Mouse (Mus musculus) gastrocnemius, postnatal 25 days (tissue): ENCODE data around the gene Prmt6. TPM values are rescaled to one million over a fixed set of nuclear protein-coding genes. Genes with fewer than 3 reads are reported as not detected.

ENCODE experiments used
- DNase-seq: peaks from one replicate; pipeline ENCODE4 v3.0.0; 2022
- long read RNA-seq, 2 experiments: library from polyadenylated mRNA; stranded (forward); transcript quantifications; one replicate each; pipeline ENCODE4 v2.0.0; 2021
- total RNA-seq, 2 experiments: library from RNA; stranded (reverse); gene quantifications; 1 replicate in 1 of 2; 2 replicates in 1 of 2; pipeline ENCODE4 v1.2.3; 2021

The Prmt6 gene
- total RNA-seq = 1 to 10 TPM; 2.4 to 2.5 TPM
- long read RNA-seq, experiment 1, partial matches to known transcripts = 0 of 9 reads
- long read RNA-seq, experiment 1, other reads (novel, unspliced or antisense) = 1 of 9 reads
- long read RNA-seq, experiment 2, partial matches to known transcripts = 0 of 2 reads
- long read RNA-seq, experiment 2, other reads (novel, unspliced or antisense) = 0 of 2 reads

DNA sequence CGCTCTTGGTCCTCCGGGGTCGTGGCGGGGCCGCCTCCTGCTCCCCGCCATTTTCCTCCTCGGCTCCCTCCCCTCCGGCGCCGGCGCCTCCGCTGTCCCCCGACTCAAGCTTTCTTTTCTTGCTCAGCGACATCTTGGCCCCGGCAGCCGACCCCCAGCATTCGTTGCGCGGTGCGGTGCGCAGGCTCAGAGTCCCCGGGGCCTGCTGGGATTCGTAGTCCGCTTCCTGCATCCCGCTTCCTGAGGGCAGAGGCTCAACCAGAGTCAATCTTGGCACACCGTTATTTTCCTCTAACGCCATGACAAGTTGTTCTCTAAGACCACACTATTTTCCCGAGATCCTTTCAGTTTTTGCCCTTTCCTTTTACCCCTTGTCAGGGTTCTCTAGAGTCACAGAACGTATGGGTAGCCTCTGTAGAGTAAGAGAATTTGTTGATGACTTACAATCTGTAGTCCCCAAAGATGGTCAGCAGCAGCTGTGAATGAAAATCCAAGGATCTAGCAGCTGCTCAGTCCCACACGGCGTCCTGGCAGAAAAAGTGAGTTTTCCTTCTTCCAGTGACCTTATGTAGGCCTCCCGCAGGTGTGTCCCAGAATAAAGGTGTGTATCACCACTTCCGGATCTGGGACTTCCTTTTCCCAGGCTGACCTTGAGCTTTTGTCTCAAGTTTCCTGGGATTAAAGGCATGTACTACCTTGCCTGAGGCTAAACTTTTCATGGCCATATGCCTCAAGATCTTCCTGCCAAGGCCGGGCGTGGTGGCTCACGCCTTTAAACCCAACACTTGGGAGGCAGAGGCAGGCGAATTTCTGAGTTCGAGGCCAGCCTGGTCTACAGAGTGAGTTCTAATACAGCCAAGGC, at the start of gene Prmt6:
TSS of gene Prmt6 (minus strand) at position 160 of the 862 bp plus-strand sequence.
- peak; percentile 86 for DNase-seq

GRCm38 (mm10) chr3:110290485-110291045, 39.8 kb upstream of the Prmt6 start:
- no peak for DNase-seq

- no peak for DNase-seq
Measured at GRCm38 (mm10) chr3:110282651-110283050, 31.9 kb upstream of the Prmt6 start.

DNA sequence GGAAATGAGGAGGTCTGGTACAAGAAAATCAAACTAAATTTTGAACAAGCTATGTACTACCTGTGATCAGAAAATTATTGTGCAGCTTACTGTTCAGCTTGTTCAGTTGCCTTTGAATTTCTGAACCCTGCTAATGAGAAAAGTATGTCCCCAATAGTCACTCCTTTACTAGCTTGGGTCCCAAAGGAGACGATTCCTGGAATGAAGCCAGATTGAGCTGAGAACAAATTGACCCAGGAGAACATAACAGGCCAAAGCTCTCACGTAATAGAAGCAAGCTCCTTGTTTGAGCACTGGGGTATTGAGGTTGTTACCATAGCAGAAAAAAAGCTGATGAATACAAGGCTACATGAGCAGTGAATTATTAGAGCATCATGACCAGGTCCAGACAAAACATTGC, 17.0 kb upstream of the Prmt6 start:
- no peak for DNase-seq

- no peak for DNase-seq
Measured at GRCm38 (mm10) chr3:110253105-110253504, 2.3 kb upstream of the Prmt6 start.

DNA sequence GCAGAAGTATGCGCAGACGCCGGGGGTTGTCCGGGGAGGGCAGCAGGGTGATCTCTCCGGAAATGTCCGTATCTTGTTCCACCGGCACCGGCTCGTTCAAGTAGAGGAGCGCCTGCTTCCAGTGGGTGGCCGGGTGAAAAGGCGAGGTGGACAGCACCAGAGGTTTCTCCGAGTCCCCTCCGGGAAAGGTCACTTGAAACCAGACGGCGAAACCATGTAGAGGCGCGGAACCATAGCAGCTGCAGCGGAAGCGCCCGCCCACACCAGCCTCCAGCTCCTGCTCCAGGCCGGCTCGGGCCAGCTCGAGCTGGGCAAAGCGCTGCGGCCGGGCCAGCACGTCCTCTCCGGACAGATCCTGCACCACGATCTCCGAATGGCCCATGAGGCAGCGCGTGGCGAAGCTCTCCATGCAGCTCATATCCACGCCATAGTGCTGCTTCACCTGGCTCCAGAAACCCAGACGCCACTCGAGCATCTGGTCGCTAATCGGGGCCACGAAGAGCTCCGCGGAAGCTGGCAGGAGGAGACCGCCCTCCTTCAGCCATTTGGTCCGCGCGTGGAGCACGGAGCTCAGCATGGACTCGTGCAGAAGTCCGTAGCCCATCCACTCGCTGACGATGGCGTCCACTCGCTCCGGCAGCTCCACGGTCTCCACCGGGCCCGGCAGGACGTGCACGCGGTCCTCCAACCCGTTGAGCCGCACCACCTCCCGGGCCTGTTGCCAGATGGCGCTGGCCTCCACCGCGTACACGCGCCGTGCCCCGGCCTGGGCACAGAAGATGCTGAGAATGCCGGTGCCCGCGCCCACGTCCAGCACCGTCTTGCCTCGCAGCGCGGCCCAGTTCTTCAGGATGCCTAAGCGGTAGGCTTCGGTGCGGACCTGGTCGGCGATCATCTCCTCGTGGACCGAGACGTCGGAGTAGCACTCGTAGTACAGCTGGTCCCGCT, 633 bp downstream of the Prmt6 start:
- peak; percentile 67 for DNase-seq

- DNase-seq = no peak
Measured at GRCm38 (mm10) chr3:110236819-110237463, 13.9 kb downstream of the Prmt6 start.

Other genes with a start within 250 kb of the Prmt6 start
- gene Ntng1, start 107.0 kb downstream of the Prmt6 start, total RNA-seq = under 1 TPM; 0.13 to 0.35 TPM